Mouse (Mus musculus) ES-Bruce4 (cell line): ENCODE results near the gene Lhpp. TPM values are rescaled to one million over a fixed set of nuclear protein-coding genes. Genes with fewer than 3 reads are reported as not detected.

Source experiments
- H3K27ac ChIP-seq: 2 replicates; pipeline ENCODE4 v1.5.1; 2012; ENCODE audit warnings: low read length, inconsistent platforms; ENCODE audit not compliant: insufficient read depth
- H3K27me3 ChIP-seq: 2 replicates; pipeline ENCODE4 v1.6.1; 2012; ENCODE audit warnings: mild to moderate bottlenecking, low read length, inconsistent platforms; ENCODE audit not compliant: control insufficient read depth, poor library complexity, insufficient read depth, severe bottlenecking
- H3K36me3 ChIP-seq: 2 replicates; pipeline ENCODE4 v1.6.1; 2012; ENCODE audit warnings: inconsistent platforms, mild to moderate bottlenecking, low read length, moderate library complexity; ENCODE audit not compliant: control insufficient read depth, poor library complexity, insufficient read depth, severe bottlenecking
- H3K4me1 ChIP-seq: one replicate; pipeline ENCODE4 v1.8.1; 2011; ENCODE audit warnings: low read length; ENCODE audit not compliant: control insufficient read depth, insufficient read depth
- H3K4me3 ChIP-seq: 2 replicates; pipeline ENCODE4 v1.5.1; 2011; ENCODE audit warnings: low read depth, mild to moderate bottlenecking, low read length
- H3K9ac ChIP-seq: 2 replicates; pipeline ENCODE4 v1.6.1; 2012; ENCODE audit warnings: low read depth, mild to moderate bottlenecking, inconsistent platforms; ENCODE audit not compliant: poor library complexity, severe bottlenecking
- H3K9me3 ChIP-seq: replicated peaks from 2 replicates; pipeline ENCODE4 v1.6.1; 2012; ENCODE audit warnings: mild to moderate bottlenecking, low read length, inconsistent platforms; ENCODE audit not compliant: control insufficient read depth, poor library complexity, insufficient read depth, severe bottlenecking
- CTCF ChIP-seq: IDR thresholded peaks from one replicate; pipeline ENCODE4 v1.8.1; 2011; ENCODE audit warnings: low read depth, low read length
- EP300 ChIP-seq: IDR thresholded peaks from 2 replicates; pipeline ENCODE4 v1.6.1; 2011; ENCODE audit warnings: low read depth, low read length; ENCODE audit not compliant: insufficient read depth
- POLR2A ChIP-seq: IDR thresholded peaks from one replicate; pipeline ENCODE4 v1.8.1; 2011; ENCODE audit warnings: low read length; ENCODE audit not compliant: insufficient read depth
- polyA plus RNA-seq: library from polyadenylated mRNA; stranded (reverse); fragments of >200 nt; gene quantifications from 2 replicates; pipeline ENCODE4 v1.2.4, GENCODE M21; 2011; ENCODE audit warnings: low read depth; ENCODE audit not compliant: missing spikeins, insufficient read depth, insufficient read length

Gene Lhpp
- polyA plus RNA-seq, 1 experiment, result 5.6 TPM

- no peak overlapping the region for H3K4me3 ChIP-seq
- H3K27me3 ChIP-seq, result no peaks in the 10 kb centered on the region
- H3K9me3 ChIP-seq, result no peaks in the 10 kb centered on the region
- no peak overlapping the region for H3K9ac ChIP-seq
- no peak overlapping the region for H3K27ac ChIP-seq
- H3K4me1 ChIP-seq, result no peaks in the 10 kb centered on the region
- TF ChIP-seq EP300, result no peak
- no peak for TF ChIP-seq POLR2A
- no peak for TF ChIP-seq CTCF
- H3K36me3 ChIP-seq, result no peaks in the 10 kb centered on the region
Observed at GRCm38 (mm10) chr7:132747096-132747495, 136.7 kb downstream of the Lhpp start.

DNA sequence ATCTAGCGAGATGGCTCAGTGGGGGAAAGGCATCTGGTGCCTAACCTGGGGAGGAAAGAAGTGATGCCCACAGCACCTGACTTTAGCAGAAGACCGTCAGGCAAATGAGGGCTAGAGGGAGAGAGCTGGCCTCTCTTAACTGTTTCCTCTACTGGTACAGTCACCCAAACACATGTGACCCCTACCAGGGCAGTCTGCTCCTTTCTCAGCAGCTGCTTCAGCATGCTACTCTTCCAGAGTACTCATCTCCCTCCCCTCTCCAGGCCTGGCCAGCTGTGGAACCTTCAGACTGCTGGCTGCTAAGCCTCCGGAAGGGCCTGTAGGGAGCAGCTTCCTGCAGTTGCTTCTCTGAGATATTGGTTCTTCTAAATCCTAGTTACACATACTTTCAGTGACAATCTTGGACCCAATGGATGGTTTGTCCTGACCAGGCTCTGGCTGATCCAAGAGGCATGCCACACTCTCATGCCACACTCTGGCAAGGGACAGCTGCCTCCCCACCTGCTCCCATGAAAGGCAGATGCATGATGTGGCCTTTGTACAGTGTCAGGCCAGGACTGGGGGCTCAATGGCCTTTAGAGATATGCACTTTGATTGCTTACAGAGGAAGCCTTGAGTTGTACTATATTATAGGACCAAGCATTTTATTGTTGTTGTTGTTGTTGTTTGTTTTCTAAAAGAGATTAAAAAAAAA lies 137.8 kb downstream of the Lhpp start:
- no peaks in the 10 kb centered on the region for H3K27me3 ChIP-seq
- H3K9me3 ChIP-seq, result no peaks in the 10 kb centered on the region
- no peak overlapping the region for H3K9ac ChIP-seq
- no peak overlapping the region for H3K4me3 ChIP-seq
- H3K4me1 ChIP-seq, result no peaks in the 10 kb centered on the region
- no peak overlapping the region for H3K27ac ChIP-seq
- TF ChIP-seq POLR2A (no peak), EP300 (no peak), CTCF (no peak)
- H3K36me3 ChIP-seq, result no peaks in the 10 kb centered on the region

- no peaks in the 10 kb centered on the region for H3K4me1 ChIP-seq
- H3K9ac ChIP-seq, result no peak overlapping the region
- no peaks in the 10 kb centered on the region for H3K36me3 ChIP-seq
- no peaks in the 10 kb centered on the region for H3K27me3 ChIP-seq
- no peak for TF ChIP-seq CTCF
- TF ChIP-seq POLR2A, result no peak
- no peak for TF ChIP-seq EP300
- no peak overlapping the region for H3K4me3 ChIP-seq
- no peaks in the 10 kb centered on the region for H3K9me3 ChIP-seq
- H3K27ac ChIP-seq, result no peak overlapping the region
Observed at GRCm38 (mm10) chr7:132749504-132749903, 139.1 kb downstream of the Lhpp start.

DNA sequence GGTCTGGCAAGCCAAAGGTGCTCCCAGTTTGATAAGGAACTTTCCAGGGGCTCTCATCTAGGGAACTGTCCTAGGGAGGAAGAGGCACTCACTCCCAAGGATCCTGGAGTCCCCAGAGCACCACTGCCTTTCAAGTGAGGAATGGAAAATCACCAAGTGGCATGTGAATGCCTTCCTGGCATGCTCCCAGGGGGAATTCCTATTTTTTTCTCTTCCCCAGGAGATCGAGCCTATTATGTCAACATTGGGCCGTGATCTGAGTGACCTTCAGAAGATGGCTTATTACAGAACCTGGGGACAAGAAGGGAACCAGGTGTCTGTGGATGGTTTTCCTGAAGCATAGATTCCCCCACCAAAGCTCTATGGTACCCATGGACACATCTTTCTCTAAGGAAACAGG lies 141.3 kb downstream of the Lhpp start:
- no peaks in the 10 kb centered on the region for H3K27me3 ChIP-seq
- no peak overlapping the region for H3K4me3 ChIP-seq
- H3K36me3 ChIP-seq, result no peaks in the 10 kb centered on the region
- no peak overlapping the region for H3K27ac ChIP-seq
- TF ChIP-seq POLR2A (no peak), CTCF (no peak)
- no peaks in the 10 kb centered on the region for H3K9me3 ChIP-seq
- no peak overlapping the region for H3K9ac ChIP-seq
- H3K4me1 ChIP-seq, result no peaks in the 10 kb centered on the region

GRCm38 (mm10) chr7:132753518-132754388 lies 143.3 kb downstream of the Lhpp start:
- H3K27ac ChIP-seq, result no peak overlapping the region
- TF ChIP-seq EP300 (no peak), POLR2A (no peak), CTCF (no peak)
- no peak overlapping the region for H3K9ac ChIP-seq
- H3K9me3 ChIP-seq, result no peaks in the 10 kb centered on the region
- no peaks in the 10 kb centered on the region for H3K4me1 ChIP-seq
- no peaks in the 10 kb centered on the region for H3K36me3 ChIP-seq
- no peak overlapping the region for H3K4me3 ChIP-seq
- no peaks in the 10 kb centered on the region for H3K27me3 ChIP-seq

DNA sequence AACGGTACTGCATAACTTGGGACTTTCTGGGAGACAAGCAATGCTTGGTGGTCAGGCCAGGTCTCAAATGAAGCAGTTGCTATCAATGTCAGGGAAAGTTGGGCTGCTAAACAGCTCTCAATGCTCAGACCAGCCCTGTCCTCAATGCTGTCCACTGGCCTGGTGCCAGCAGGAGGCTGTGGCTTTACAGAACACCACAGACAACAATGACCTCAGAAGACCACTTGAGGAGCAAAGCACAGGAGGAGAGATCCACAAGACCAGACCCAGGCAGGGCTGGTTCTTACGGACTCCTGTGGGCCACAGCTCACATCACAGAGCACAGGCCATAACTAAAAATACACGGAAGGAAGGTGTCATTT lies 143.9 kb downstream of the Lhpp start:
- Histone ChIP-seq H3K9ac (no peak overlapping the region), H3K27ac (no peak overlapping the region), H3K4me3 (no peak overlapping the region), H3K9me3 (no peaks in the 10 kb centered on the region), H3K36me3 (no peaks in the 10 kb centered on the region), H3K4me1 (no peaks in the 10 kb centered on the region), H3K27me3 (no peaks in the 10 kb centered on the region)
- no peak for TF ChIP-seq POLR2A

Other genes with a start within 250 kb of the Lhpp start
- gene Oat, start 34.2 kb upstream of the Lhpp start, polyA plus RNA-seq, result 38.8 and 43.8 TPM in 2 replicates
- 0.20 TPM in 1 of 2 replicates, not detected in the other for gene Nkx1-2, start 11.0 kb upstream of the Lhpp start, polyA plus RNA-seq
- gene Fam53b, start 203.2 kb downstream of the Lhpp start, polyA plus RNA-seq, result 10.0 and 10.4 TPM in 2 replicates
- 39.4 and 43.0 TPM in 2 replicates for gene Eef1akmt2, start 242.0 kb downstream of the Lhpp start, polyA plus RNA-seq
- gene Abraxas2, start 248.6 kb downstream of the Lhpp start, polyA plus RNA-seq, result 43.4 and 44.7 TPM in 2 replicates